Mouse (Mus musculus) ES-Bruce4 (cell line): Measurements from ENCODE around the gene Pdx1. TPM values are rescaled to one million over a fixed set of nuclear protein-coding genes. Genes with fewer than 3 reads are reported as not detected.

Experiments used
- H3K27ac ChIP-seq: 2 replicates; pipeline ENCODE4 v1.5.1; 2012; ENCODE audit warnings: low read length, inconsistent platforms; ENCODE audit not compliant: insufficient read depth
- H3K27me3 ChIP-seq: 2 replicates; pipeline ENCODE4 v1.6.1; 2012; ENCODE audit warnings: mild to moderate bottlenecking, low read length, inconsistent platforms; ENCODE audit not compliant: control insufficient read depth, poor library complexity, insufficient read depth, severe bottlenecking
- H3K36me3 ChIP-seq: 2 replicates; pipeline ENCODE4 v1.6.1; 2012; ENCODE audit warnings: inconsistent platforms, mild to moderate bottlenecking, low read length, moderate library complexity; ENCODE audit not compliant: control insufficient read depth, poor library complexity, insufficient read depth, severe bottlenecking
- H3K4me1 ChIP-seq: one replicate; pipeline ENCODE4 v1.8.1; 2011; ENCODE audit warnings: low read length; ENCODE audit not compliant: control insufficient read depth, insufficient read depth
- H3K4me3 ChIP-seq: 2 replicates; pipeline ENCODE4 v1.5.1; 2011; ENCODE audit warnings: low read depth, mild to moderate bottlenecking, low read length
- H3K9ac ChIP-seq: 2 replicates; pipeline ENCODE4 v1.6.1; 2012; ENCODE audit warnings: low read depth, mild to moderate bottlenecking, inconsistent platforms; ENCODE audit not compliant: poor library complexity, severe bottlenecking
- H3K9me3 ChIP-seq: replicated peaks from 2 replicates; pipeline ENCODE4 v1.6.1; 2012; ENCODE audit warnings: mild to moderate bottlenecking, low read length, inconsistent platforms; ENCODE audit not compliant: control insufficient read depth, poor library complexity, insufficient read depth, severe bottlenecking
- CTCF ChIP-seq: IDR thresholded peaks from one replicate; pipeline ENCODE4 v1.8.1; 2011; ENCODE audit warnings: low read depth, low read length
- EP300 ChIP-seq: IDR thresholded peaks from 2 replicates; pipeline ENCODE4 v1.6.1; 2011; ENCODE audit warnings: low read depth, low read length; ENCODE audit not compliant: insufficient read depth
- POLR2A ChIP-seq: IDR thresholded peaks from one replicate; pipeline ENCODE4 v1.8.1; 2011; ENCODE audit warnings: low read length; ENCODE audit not compliant: insufficient read depth
- polyA plus RNA-seq: library from polyadenylated mRNA; stranded (reverse); fragments of >200 nt; gene quantifications from 2 replicates; pipeline ENCODE4 v1.2.4, GENCODE M21; 2011; ENCODE audit warnings: low read depth; ENCODE audit not compliant: missing spikeins, insufficient read depth, insufficient read length

The Pdx1 gene
- polyA plus RNA-seq, 1 experiment: not detected

DNA sequence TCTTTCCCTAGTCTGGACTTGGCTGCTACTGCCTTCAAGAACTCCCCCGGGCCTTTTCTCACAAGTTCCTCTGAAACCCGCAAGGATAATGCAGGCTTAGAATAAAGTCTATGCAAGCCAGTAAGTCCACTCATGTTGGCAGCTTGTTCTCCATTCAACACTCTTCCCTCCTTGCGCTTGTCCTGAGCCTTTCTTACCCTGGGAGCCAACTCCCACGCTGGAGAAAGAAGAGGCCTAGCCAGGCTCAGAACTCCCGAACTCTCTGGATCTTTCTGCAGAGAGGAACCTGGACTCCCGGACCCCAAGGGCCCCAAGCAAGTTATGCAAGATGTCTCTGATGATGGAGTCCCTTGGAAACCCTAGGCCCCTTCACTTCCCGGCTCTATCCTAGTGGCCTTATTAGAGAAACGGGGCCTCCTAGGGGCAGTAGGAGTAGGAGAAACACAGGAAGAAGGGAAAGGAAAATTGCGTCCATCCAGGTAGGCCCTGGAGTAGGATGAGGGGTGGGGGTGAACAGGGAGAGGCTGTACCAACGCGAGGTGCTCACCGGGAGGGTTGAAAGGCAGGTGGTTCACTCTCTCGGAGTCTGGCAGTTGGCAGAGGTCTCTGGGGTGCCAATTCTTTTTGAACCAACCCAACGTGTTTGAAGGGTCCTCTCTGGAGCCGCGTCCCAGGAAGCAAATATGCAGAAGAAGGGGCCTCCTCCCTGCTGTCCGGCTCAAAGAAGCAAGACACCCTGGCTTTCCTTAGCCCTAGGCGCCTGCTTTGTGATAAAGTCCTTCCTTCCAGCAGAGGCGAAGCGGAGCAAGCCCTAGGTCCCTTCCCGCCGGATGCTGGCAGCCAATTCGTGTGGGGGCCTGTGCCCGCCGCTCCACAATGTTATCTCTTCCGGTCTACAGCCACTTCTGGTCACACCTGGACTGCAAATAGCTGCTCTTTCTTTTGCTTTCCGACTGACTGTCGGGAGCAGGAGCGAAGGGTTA is 1.2 kb downstream of the Pdx1 start:
- Histone ChIP-seq H3K9me3 (no peaks in the 10 kb centered on the region), H3K36me3 (no peaks in the 10 kb centered on the region), H3K27me3 (peaks cover 23% of the 10 kb centered on the region), H3K4me3 (peak overlapping the region; percentile 34; the same call in 1 of the 2 replicates), H3K27ac (no peak overlapping the region), H3K9ac (0 out of 2 replicates have a peak overlapping the region, but pooled peaks have one; percentile 19), H3K4me1 (no peaks in the 10 kb centered on the region)
- TF ChIP-seq CTCF (no peak), POLR2A (no peak)

DNA sequence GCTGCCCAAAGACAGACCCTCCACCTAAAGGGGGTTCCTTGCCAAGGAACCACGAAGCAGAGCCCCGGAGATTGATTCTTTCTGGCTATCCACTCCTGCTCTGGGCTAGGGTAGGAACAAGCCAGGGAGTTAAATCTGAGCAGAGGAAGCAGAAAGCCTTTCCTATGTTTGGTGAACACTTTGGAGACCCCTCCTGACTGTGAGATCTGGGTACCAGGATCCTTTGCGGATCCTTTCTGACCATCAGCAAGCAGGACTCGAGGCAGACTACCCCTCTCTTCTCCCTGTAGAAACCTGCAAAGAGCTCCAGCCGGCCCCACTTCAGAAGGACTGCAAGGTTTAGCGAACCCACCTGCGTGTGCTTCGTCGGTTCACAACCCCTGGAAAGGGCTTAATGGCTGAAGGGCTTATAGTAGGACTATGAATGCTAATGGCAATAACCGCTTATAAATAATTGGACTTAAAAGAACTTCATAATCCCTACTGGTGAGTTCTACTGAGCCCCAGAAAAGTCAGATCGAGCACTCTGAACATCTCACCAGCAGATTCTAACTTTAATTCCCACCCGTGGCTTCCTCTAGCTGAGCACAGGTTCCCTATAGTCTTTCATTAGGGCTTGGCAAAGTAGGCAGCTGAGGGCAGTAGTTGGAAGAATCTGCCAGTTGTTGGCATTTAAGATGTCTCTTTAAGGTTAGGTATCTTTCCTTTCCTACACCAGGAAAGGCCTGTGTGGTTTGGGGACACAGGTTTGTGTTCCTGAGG is 2.5 kb downstream of the Pdx1 start:
- no peaks in the 10 kb centered on the region for H3K9me3 ChIP-seq
- H3K36me3 ChIP-seq: no peaks in the 10 kb centered on the region
- H3K4me1 ChIP-seq: no peaks in the 10 kb centered on the region
- H3K9ac ChIP-seq: no peak overlapping the region
- no peak for TF ChIP-seq CTCF
- TF ChIP-seq EP300: no peak
- no peak for TF ChIP-seq POLR2A
- H3K27ac ChIP-seq: no peak overlapping the region
- H3K4me3 ChIP-seq: no peak overlapping the region
- peaks cover 27% of the 10 kb centered on the region for H3K27me3 ChIP-seq

DNA sequence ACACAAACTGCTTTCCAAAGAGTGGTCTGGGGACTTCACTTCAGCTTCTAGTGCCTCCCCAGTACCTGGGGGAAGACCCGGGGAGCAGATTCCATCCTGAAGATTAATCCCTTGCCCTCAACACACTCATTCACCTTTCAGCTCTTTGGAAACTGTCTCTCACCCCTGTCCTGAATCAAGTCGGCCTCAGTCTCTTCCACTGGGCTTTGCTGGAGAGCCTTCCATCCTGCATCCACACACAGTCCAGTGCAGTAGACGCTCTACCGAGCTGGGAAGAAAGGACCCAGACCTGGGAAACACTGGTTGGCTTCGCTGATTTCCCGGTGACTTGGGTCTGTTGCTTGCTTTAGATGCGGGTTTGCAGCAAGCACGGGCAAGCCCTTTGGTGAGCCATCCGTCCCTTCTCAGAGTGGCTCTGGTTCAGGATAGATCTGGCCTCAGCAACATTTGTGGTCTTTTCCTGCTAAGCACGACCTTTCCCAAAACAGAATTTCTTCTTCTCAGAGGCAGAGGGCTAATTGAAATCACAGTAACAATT is 3.1 kb downstream of the Pdx1 start:
- H3K4me1 ChIP-seq: no peaks in the 10 kb centered on the region
- TF ChIP-seq CTCF (no peak), EP300 (no peak), POLR2A (no peak)

DNA sequence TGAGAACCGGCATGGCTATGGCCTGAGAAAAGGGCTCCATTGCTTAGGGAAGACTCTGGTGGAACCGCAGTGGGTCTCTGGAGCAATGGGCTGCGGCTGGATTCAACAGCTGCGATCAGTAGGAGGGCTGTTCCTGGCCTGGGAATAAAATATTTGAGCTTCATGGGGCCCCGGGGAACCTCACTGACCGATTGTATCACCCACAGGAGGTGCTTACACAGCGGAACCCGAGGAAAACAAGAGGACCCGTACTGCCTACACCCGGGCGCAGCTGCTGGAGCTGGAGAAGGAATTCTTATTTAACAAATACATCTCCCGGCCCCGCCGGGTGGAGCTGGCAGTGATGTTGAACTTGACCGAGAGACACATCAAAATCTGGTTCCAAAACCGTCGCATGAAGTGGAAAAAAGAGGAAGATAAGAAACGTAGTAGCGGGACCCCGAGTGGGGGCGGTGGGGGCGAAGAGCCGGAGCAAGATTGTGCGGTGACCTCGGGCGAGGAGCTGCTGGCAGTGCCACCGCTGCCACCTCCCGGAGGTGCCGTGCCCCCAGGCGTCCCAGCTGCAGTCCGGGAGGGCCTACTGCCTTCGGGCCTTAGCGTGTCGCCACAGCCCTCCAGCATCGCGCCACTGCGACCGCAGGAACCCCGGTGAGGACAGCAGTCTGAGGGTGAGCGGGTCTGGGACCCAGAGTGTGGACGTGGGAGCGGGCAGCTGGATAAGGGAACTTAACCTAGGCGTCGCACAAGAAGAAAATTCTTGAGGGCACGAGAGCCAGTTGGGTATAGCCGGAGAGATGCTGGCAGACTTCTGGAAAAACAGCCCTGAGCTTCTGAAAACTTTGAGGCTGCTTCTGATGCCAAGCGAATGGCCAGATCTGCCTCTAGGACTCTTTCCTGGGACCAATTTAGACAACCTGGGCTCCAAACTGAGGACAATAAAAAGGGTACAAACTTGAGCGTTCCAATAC is 4.7 kb downstream of the Pdx1 start:
- H3K4me1 ChIP-seq: no peaks in the 10 kb centered on the region
- H3K27me3 ChIP-seq: peaks cover 21% of the 10 kb centered on the region
- no peak overlapping the region for H3K9ac ChIP-seq
- H3K9me3 ChIP-seq: no peaks in the 10 kb centered on the region
- no peaks in the 10 kb centered on the region for H3K36me3 ChIP-seq
- H3K4me3 ChIP-seq: no peak overlapping the region
- no peak overlapping the region for H3K27ac ChIP-seq
- TF ChIP-seq CTCF: no peak
- no peak for TF ChIP-seq EP300
- TF ChIP-seq POLR2A: no peak

More for the DNA sequence above, 3.1 kb downstream of the Pdx1 start:
- Histone ChIP-seq H3K9ac (no peak overlapping the region), H3K9me3 (no peaks in the 10 kb centered on the region), H3K36me3 (no peaks in the 10 kb centered on the region), H3K27me3 (peaks cover 25% of the 10 kb centered on the region), H3K27ac (no peak overlapping the region), H3K4me3 (no peak overlapping the region)

DNA sequence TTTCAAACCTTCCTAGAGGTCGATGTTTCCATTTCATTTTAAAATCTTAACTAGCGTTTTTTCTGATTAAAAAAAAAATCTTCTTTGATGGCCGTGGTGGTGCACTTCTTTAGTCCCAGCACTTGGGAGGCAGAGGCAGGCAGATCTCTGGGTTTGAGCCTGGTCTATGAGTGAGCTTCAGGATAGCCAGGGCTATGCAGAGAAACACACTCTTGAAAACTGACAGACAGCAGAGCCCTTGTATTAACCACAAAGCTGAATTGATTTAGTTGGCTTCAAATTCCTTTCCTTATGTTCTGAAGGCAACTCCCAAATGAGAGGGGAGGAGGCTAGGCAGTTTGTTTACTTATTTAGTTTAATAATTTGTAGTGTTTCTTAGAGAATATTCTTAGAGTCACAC is 6.0 kb downstream of the Pdx1 start:
- TF ChIP-seq EP300: no peak
- no peak for TF ChIP-seq CTCF
- TF ChIP-seq POLR2A: no peak

More for the DNA sequence above, 6.0 kb downstream of the Pdx1 start:
- H3K4me3 ChIP-seq: no peak overlapping the region
- H3K36me3 ChIP-seq: no peaks in the 10 kb centered on the region
- no peak overlapping the region for H3K9ac ChIP-seq
- H3K27me3 ChIP-seq: peaks cover 21% of the 10 kb centered on the region
- H3K9me3 ChIP-seq: no peaks in the 10 kb centered on the region
- H3K27ac ChIP-seq: no peak overlapping the region
- no peaks in the 10 kb centered on the region for H3K4me1 ChIP-seq
